Mouse (Mus musculus) midbrain, postnatal 0 days (tissue): ENCODE data around the gene Tmem132b. TPM values are rescaled to one million over a fixed set of nuclear protein-coding genes. Genes with fewer than 3 reads are reported as not detected.
A peak's percentile ranks its signal among the peaks of the same experiment; 100 is the strongest.

ENCODE experiments used
- ATAC-seq: fragments of 200-750 bp; cut with Nextera tagmentation; 2 replicates; pipeline ENCODE4 v1.8.0; 2017; ENCODE audit warnings: moderate number of reproducible peaks, mild to moderate bottlenecking, moderate TSS enrichment, moderate library complexity; ENCODE audit not compliant: low FRiP score
- DNase-seq: peaks from one replicate; pipeline ENCODE4 v3.0.0-alpha.2; 2015; ENCODE audit warnings: low spot score
- H3K27ac ChIP-seq: fragments of 300-500 bp; sonication (generic); 2 replicates; pipeline ENCODE4 v1.5.1; 2014; ENCODE audit warnings: low read depth, mild to moderate bottlenecking, low read length, mixed read lengths
- H3K27me3 ChIP-seq: fragments of 300-500 bp; sonication (generic); 2 replicates; pipeline ENCODE4 v1.6.1; 2014; ENCODE audit warnings: low read length, control low read depth, mixed read lengths; ENCODE audit not compliant: insufficient read depth
- H3K36me3 ChIP-seq: fragments of 300-500 bp; sonication (generic); 2 replicates; pipeline ENCODE4 v1.6.1; 2014; ENCODE audit warnings: low read length, control low read depth, mixed read lengths; ENCODE audit not compliant: insufficient read depth
- H3K4me1 ChIP-seq: fragments of 300-500 bp; sonication (generic); 2 replicates; pipeline ENCODE4 v1.6.1; 2014; ENCODE audit warnings: mild to moderate bottlenecking, control low read depth, antibody characterized with exemption, low read length, mixed read lengths; ENCODE audit not compliant: insufficient read depth
- H3K4me2 ChIP-seq: fragments of 300-500 bp; sonication (generic); 2 replicates; pipeline ENCODE4 v1.6.1; 2014; ENCODE audit warnings: low read depth, mild to moderate bottlenecking, low read length, mixed read lengths; ENCODE audit not compliant: poor library complexity, severe bottlenecking
- H3K4me3 ChIP-seq: fragments of 300-500 bp; sonication (generic); 2 replicates; pipeline ENCODE4 v1.5.1; 2014; ENCODE audit warnings: low read depth, mild to moderate bottlenecking, low read length, moderate library complexity
- H3K9ac ChIP-seq: fragments of 300-500 bp; sonication (generic); replicated peaks from 2 replicates; pipeline ENCODE4 v1.6.1; 2014; ENCODE audit warnings: mild to moderate bottlenecking, low read length, moderate library complexity, mixed read lengths; ENCODE audit not compliant: poor library complexity, severe bottlenecking
- H3K9me3 ChIP-seq: fragments of 300-500 bp; sonication (generic); 2 replicates; pipeline ENCODE4 v1.6.1; 2016; ENCODE audit warnings: low read length, control low read depth
- CTCF ChIP-seq: IDR thresholded peaks from 2 replicates; pipeline ENCODE4 v1.5.1; 2016; ENCODE audit warnings: antibody characterized with exemption, mild to moderate bottlenecking
- WGBS: fragments of 180-500 bp; shearing (Covaris S2); extraction: QIAGEN DNeasy Blood & Tissue Kit; methylation state at CpG from one replicate; pipeline ENCODE4 v1.1.7; 2014; 5-methylcytosine and 5-hydroxymethylcytosine counted together
- polyA plus RNA-seq: library from polyadenylated mRNA; unstranded; fragments of >200 nt; fragmentation: Nextera tagmentation; extraction: Ambion mirVana; gene quantifications from 2 replicates; pipeline ENCODE4 v1.2.1, GENCODE M21; 2015
- total RNA-seq: library from RNA; depleted of rRNA; stranded (reverse); fragments of >200 nt; gene quantifications from 2 replicates; pipeline ENCODE4 v1.2.3, GENCODE M21; 2014

The Tmem132b gene
- total and polyA plus RNA-seq, 2 experiments from 2014 or later, result 6.4 to 27.8 TPM

GRCm38 (mm10) chr5:125799622-125800021 is 268.0 kb downstream of the Tmem132b start:
- Histone ChIP-seq H3K27me3 (no peaks in the 10 kb centered on the region), H3K9me3 (no peaks in the 10 kb centered on the region), H3K4me2 (peak overlapping the region; percentile 20; the same call in 1 of the 2 replicates), H3K9ac (no peak overlapping the region), H3K4me1 (peaks cover 3% of the 10 kb centered on the region; the same call in 1 of the 2 replicates), H3K4me3 (no peak overlapping the region), H3K36me3 (no peaks in the 10 kb centered on the region), H3K27ac (no peak overlapping the region)
- no peak for ATAC-seq
- WGBS, result 16% methylated on average over 5 of the region's 5 CpGs
- TF ChIP-seq CTCF, result peak; percentile 32; the same call in 1 of the 2 replicates
- no peak for DNase-seq

GRCm38 (mm10) chr5:125800025-125800424 is 268.5 kb downstream of the Tmem132b start:
- no peaks in the 10 kb centered on the region for H3K9me3 ChIP-seq
- H3K4me2 ChIP-seq, result peak overlapping the region; percentile 20; the same call in 1 of the 2 replicates
- TF ChIP-seq CTCF, result peak; percentile 68
- no peak overlapping the region for H3K27ac ChIP-seq
- no peak for ATAC-seq
- no peak overlapping the region for H3K4me3 ChIP-seq
- peak; percentile 29 for DNase-seq
- H3K36me3 ChIP-seq, result no peaks in the 10 kb centered on the region
- H3K4me1 ChIP-seq, result peaks cover 3% of the 10 kb centered on the region; the same call in 1 of the 2 replicates
- no peaks in the 10 kb centered on the region for H3K27me3 ChIP-seq
- H3K9ac ChIP-seq, result no peak overlapping the region
- WGBS, result 10% methylated on average over 11 of the region's 11 CpGs

GRCm38 (mm10) chr5:125802801-125803200 is 271.2 kb downstream of the Tmem132b start:
- no peak for TF ChIP-seq CTCF
- no peaks in the 10 kb centered on the region for H3K9me3 ChIP-seq
- no peaks in the 10 kb centered on the region for H3K36me3 ChIP-seq
- H3K9ac ChIP-seq, result no peak overlapping the region
- H3K27me3 ChIP-seq, result no peaks in the 10 kb centered on the region
- H3K27ac ChIP-seq, result no peak overlapping the region
- peaks cover 3% of the 10 kb centered on the region; the same call in 1 of the 2 replicates for H3K4me1 ChIP-seq
- ATAC-seq, result no peak; the same call in 1 of the 2 replicates
- peak; percentile 80 for DNase-seq
- WGBS, result 69% methylated on average over 7 of the region's 7 CpGs
- no peak overlapping the region for H3K4me2 ChIP-seq
- H3K4me3 ChIP-seq, result no peak overlapping the region

- Histone ChIP-seq H3K27me3 (no peaks in the 10 kb centered on the region), H3K9me3 (no peaks in the 10 kb centered on the region), H3K4me1 (no peaks in the 10 kb centered on the region), H3K4me2 (no peak overlapping the region), H3K36me3 (no peaks in the 10 kb centered on the region), H3K4me3 (no peak overlapping the region), H3K27ac (no peak overlapping the region), H3K9ac (no peak overlapping the region)
- TF ChIP-seq CTCF, result no peak
- 52% methylated on average over 5 of the region's 5 CpGs for WGBS
- ATAC-seq, result no peak
- DNase-seq, result no peak
Observed at GRCm38 (mm10) chr5:125805327-125805726, 273.8 kb downstream of the Tmem132b start.

GRCm38 (mm10) chr5:125807861-125808260 is 276.3 kb downstream of the Tmem132b start:
- no peak overlapping the region for H3K9ac ChIP-seq
- H3K36me3 ChIP-seq, result no peaks in the 10 kb centered on the region
- no peak for ATAC-seq
- 82% methylated on average over 5 of the region's 5 CpGs for WGBS
- H3K4me2 ChIP-seq, result no peak overlapping the region
- H3K4me1 ChIP-seq, result no peaks in the 10 kb centered on the region
- H3K4me3 ChIP-seq, result no peak overlapping the region
- no peaks in the 10 kb centered on the region for H3K27me3 ChIP-seq
- DNase-seq, result no peak
- no peak overlapping the region for H3K27ac ChIP-seq
- TF ChIP-seq CTCF, result no peak
- peaks cover 3% of the 10 kb centered on the region; the same call in 1 of the 2 replicates for H3K9me3 ChIP-seq

GRCm38 (mm10) chr5:125829342-125829741 is 297.8 kb downstream of the Tmem132b start:
- Histone ChIP-seq H3K9ac (no peak overlapping the region), H3K4me3 (no peak overlapping the region), H3K27me3 (no peaks in the 10 kb centered on the region), H3K27ac (no peak overlapping the region), H3K4me1 (no peaks in the 10 kb centered on the region), H3K36me3 (no peaks in the 10 kb centered on the region), H3K9me3 (no peaks in the 10 kb centered on the region), H3K4me2 (no peak overlapping the region)
- WGBS, result 71% methylated on average over 3 of the region's 3 CpGs
- DNase-seq, result no peak
- no peak for TF ChIP-seq CTCF
- ATAC-seq, result no peak
